Mouse (Mus musculus) embryonic fibroblast, embryonic 13.5 days (primary cell): ENCODE results near the gene Slc25a31.

ENCODE experiments used
- CTCF ChIP-seq: IDR thresholded peaks from 2 replicates; pipeline ENCODE4 v1.5.1; 2011; ENCODE audit warnings: mild to moderate bottlenecking, control low read depth, low read length, moderate library complexity, borderline replicate concordance; ENCODE audit not compliant: insufficient read depth
- POLR2A ChIP-seq: IDR thresholded peaks from 2 replicates; pipeline ENCODE4 v1.6.1; 2011; ENCODE audit warnings: low read depth, mild to moderate bottlenecking, control low read depth, low read length, moderate library complexity

DNA sequence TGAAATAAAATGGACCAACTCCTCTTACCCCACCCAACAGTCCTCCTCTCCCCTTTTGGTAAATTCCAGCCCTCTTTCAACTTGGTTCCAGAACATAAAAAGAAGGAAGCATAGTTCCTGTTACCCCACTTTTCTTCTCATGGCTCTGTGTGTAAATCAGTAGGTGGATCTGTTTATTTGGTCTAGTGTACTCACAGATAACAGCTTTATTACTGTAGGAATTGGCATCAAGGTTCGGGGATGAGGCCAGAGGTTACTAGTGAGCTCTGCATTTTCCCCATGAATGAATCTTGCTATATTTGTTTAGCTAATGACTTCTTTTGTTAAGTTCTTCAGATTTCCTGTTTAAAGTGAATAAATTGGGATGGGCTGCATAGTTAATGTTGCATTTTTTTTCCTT, 7.4 kb downstream of the Slc25a31 start:
- TF ChIP-seq CTCF (no peak), POLR2A (no peak)
